ENCODE assay signal across 30 mouse cellular contexts in the genomic region with DNA sequence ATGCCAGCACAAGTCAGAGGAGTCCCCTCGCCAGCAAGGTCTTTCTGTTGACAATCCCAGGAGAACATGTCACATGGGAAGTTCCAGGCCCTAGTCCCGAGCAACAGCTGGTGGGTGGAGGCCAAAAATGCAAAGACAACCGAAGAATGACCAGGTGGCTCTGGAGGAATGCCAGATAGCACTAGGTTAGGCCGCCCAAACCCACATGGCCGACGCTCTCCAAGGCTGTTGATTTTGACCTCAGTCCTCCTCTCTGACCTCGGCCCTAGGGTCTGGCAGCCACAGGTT.
DNase-seq lines count a peak whose midpoint lies in the region; ATAC-seq lines count a peak whose summit lies in the region.
"Had no signal": no experiment of that assay in that cellular context is flagged by ENCODE, and none has a peak within 500 bp of the region (broad histone marks: within the 10 kb centered on the region; RNA-seq: fewer than 3 reads in every experiment).

No protein-coding gene starts in this region.

- peak; percentile 33 for DNase-seq in forebrain, embryonic 11.5 days (ENCODE audit: low spot score)
- no peak for DNase-seq in forebrain, embryonic 10.5 days (ENCODE audit: extremely low spot score, low spot score)
- no peak for DNase-seq in hindbrain, embryonic 11.5 days (ENCODE audit: low spot score)
- DNase-seq in limb, embryonic 10.5 days (ENCODE audit: low spot score): no peak
- no peak for DNase-seq in c-Kit-positive CD71-positive TER-119-positive erythroid progenitor cells, embryonic 14.5 days (ENCODE audit: low spot score)
- DNase-seq: adrenal gland, adult 2 months; adrenal gland, postnatal 36 days; cerebellum, adult 8-10 months; gastrocnemius, postnatal 14 days; heart, postnatal 36 days; kidney, adult 8-10 months; kidney, postnatal 4 days; liver, postnatal 0 days; lung, postnatal 4 days; thymus, adult 2 months; thymus, postnatal 36 days had no signal

- WGBS in forebrain, embryonic 11.5 days: 86% methylated on average over 7 of the region's 7 CpGs
- 90% methylated on average over 7 of the region's 7 CpGs for WGBS in forebrain, embryonic 10.5 days
- 82% methylated on average over 7 of the region's 7 CpGs for WGBS in hindbrain, embryonic 13.5 days
- WGBS in hindbrain, embryonic 11.5 days: 84% methylated on average over 7 of the region's 7 CpGs
- WGBS in limb, embryonic 15.5 days: 64% methylated on average over 7 of the region's 7 CpGs
- WGBS in limb, embryonic 10.5 days: 87% methylated on average over 7 of the region's 7 CpGs

- no peaks in the 10 kb centered on the region for H3K27me3 ChIP-seq in forebrain, embryonic 11.5 days (ENCODE audit: control insufficient read depth, insufficient read depth, low read length)
- H3K27me3 ChIP-seq in forebrain, embryonic 10.5 days (ENCODE audit: poor library complexity, severe bottlenecking): no peaks in the 10 kb centered on the region
- no peaks in the 10 kb centered on the region for H3K27me3 ChIP-seq in hindbrain, embryonic 13.5 days
- H3K27me3 ChIP-seq in hindbrain, embryonic 11.5 days (ENCODE audit: control insufficient read depth, insufficient read depth, low read length): no peaks in the 10 kb centered on the region
- H3K27me3 ChIP-seq in limb, embryonic 15.5 days: no peaks in the 10 kb centered on the region
- H3K27me3 ChIP-seq in limb, embryonic 10.5 days (ENCODE audit: low read depth, poor library complexity, severe bottlenecking): no peaks in the 10 kb centered on the region
- H3K27me3 ChIP-seq: limb, embryonic 13.5 days; liver, embryonic 12.5 days; midbrain, embryonic 12.5 days; neural tube, embryonic 13.5 days had no signal

- H3K27ac ChIP-seq in forebrain, embryonic 11.5 days (ENCODE audit: low read depth, low read length): no peak overlapping the region
- no peak overlapping the region for H3K27ac ChIP-seq in forebrain, embryonic 10.5 days
- H3K27ac ChIP-seq in hindbrain, embryonic 13.5 days: 0 out of 2 replicates have a peak overlapping the region, but pooled peaks have one; percentile 62
- H3K27ac ChIP-seq in hindbrain, embryonic 11.5 days (ENCODE audit: low read depth, low read length): no peak overlapping the region
- H3K27ac ChIP-seq in limb, embryonic 15.5 days: peak overlapping the region; percentile 73
- H3K27ac ChIP-seq in limb, embryonic 10.5 days: no peak overlapping the region
- H3K27ac ChIP-seq: heart, embryonic 10.5 days; kidney, postnatal 0 days; limb, embryonic 13.5 days; liver, embryonic 12.5 days; midbrain, embryonic 12.5 days had no signal

- no peaks in the 10 kb centered on the region for H3K9me3 ChIP-seq in forebrain, embryonic 11.5 days (ENCODE audit: control insufficient read depth, low read length)
- peaks cover 5% of the 10 kb centered on the region; the same call in 1 of the 2 replicates for H3K9me3 ChIP-seq in forebrain, embryonic 10.5 days
- no peaks in the 10 kb centered on the region for H3K9me3 ChIP-seq in hindbrain, embryonic 13.5 days
- H3K9me3 ChIP-seq in hindbrain, embryonic 11.5 days (ENCODE audit: control insufficient read depth, low read length): no peaks in the 10 kb centered on the region
- H3K9me3 ChIP-seq in limb, embryonic 15.5 days: no peaks in the 10 kb centered on the region
- no peaks in the 10 kb centered on the region for H3K9me3 ChIP-seq in limb, embryonic 10.5 days (replicated peaks)
- H3K9me3 ChIP-seq: heart, embryonic 10.5 days; limb, embryonic 13.5 days; liver, embryonic 12.5 days; midbrain, embryonic 12.5 days; neural tube, embryonic 13.5 days had no signal

- no peak overlapping the region for H3K4me3 ChIP-seq in forebrain, embryonic 11.5 days (ENCODE audit: low read depth, low read length)
- no peak overlapping the region for H3K4me3 ChIP-seq in forebrain, embryonic 10.5 days
- no peak overlapping the region for H3K4me3 ChIP-seq in hindbrain, embryonic 13.5 days
- H3K4me3 ChIP-seq in hindbrain, embryonic 11.5 days (ENCODE audit: low read depth, low read length): no peak overlapping the region
- no peak overlapping the region for H3K4me3 ChIP-seq in limb, embryonic 15.5 days
- no peak overlapping the region for H3K4me3 ChIP-seq in limb, embryonic 10.5 days
- H3K4me3 ChIP-seq: erythroblast, embryonic 14.5 days; heart, embryonic 10.5 days; limb, embryonic 13.5 days; liver, embryonic 12.5 days; megakaryocyte, embryonic 14.5 days; midbrain, embryonic 12.5 days; myocyte; neural tube, embryonic 13.5 days had no signal

- H3K4me1 ChIP-seq in forebrain, embryonic 11.5 days (replicated peaks; ENCODE audit: control insufficient read depth, insufficient read depth, low read length): no peaks in the 10 kb centered on the region
- H3K4me1 ChIP-seq in forebrain, embryonic 10.5 days: no peaks in the 10 kb centered on the region
- H3K4me1 ChIP-seq in hindbrain, embryonic 13.5 days (replicated peaks): peaks cover 8% of the 10 kb centered on the region
- H3K4me1 ChIP-seq in hindbrain, embryonic 11.5 days (replicated peaks; ENCODE audit: control insufficient read depth, insufficient read depth, low read length): no peaks in the 10 kb centered on the region
- H3K4me1 ChIP-seq in limb, embryonic 15.5 days: peaks cover 10% of the 10 kb centered on the region
- peaks cover 4% of the 10 kb centered on the region; the same call in 1 of the 2 replicates for H3K4me1 ChIP-seq in limb, embryonic 10.5 days
- H3K4me1 ChIP-seq: heart, embryonic 10.5 days; liver, embryonic 12.5 days; megakaryocyte, embryonic 14.5 days had no signal

- H3K36me3 ChIP-seq in forebrain, embryonic 11.5 days (ENCODE audit: control insufficient read depth, insufficient read depth, low read length): no peaks in the 10 kb centered on the region
- no peaks in the 10 kb centered on the region for H3K36me3 ChIP-seq in forebrain, embryonic 10.5 days (replicated peaks)
- H3K36me3 ChIP-seq in hindbrain, embryonic 13.5 days: no peaks in the 10 kb centered on the region
- no peaks in the 10 kb centered on the region for H3K36me3 ChIP-seq in hindbrain, embryonic 11.5 days (ENCODE audit: control insufficient read depth, insufficient read depth, low read length)
- no peaks in the 10 kb centered on the region for H3K36me3 ChIP-seq in limb, embryonic 15.5 days
- H3K36me3 ChIP-seq in limb, embryonic 10.5 days: no peaks in the 10 kb centered on the region
- H3K36me3 ChIP-seq: heart, embryonic 10.5 days; limb, embryonic 13.5 days; liver, embryonic 12.5 days; midbrain, embryonic 12.5 days; neural tube, embryonic 13.5 days had no signal

- H3K9ac ChIP-seq in forebrain, embryonic 11.5 days (ENCODE audit: low read length): no peak overlapping the region
- H3K9ac ChIP-seq in hindbrain, embryonic 13.5 days: no peak overlapping the region
- no peak overlapping the region for H3K9ac ChIP-seq in hindbrain, embryonic 11.5 days (ENCODE audit: low read depth, low read length)
- H3K9ac ChIP-seq in limb, embryonic 15.5 days: no peak overlapping the region
- H3K9ac ChIP-seq: limb, embryonic 13.5 days; liver, embryonic 12.5 days; liver, postnatal 0 days; midbrain, embryonic 12.5 days; neural tube, embryonic 13.5 days had no signal

- no peak overlapping the region for H3K4me2 ChIP-seq in forebrain, embryonic 11.5 days (ENCODE audit: low read depth, low read length, severe bottlenecking)
- no peak overlapping the region for H3K4me2 ChIP-seq in hindbrain, embryonic 13.5 days
- no peak overlapping the region for H3K4me2 ChIP-seq in hindbrain, embryonic 11.5 days (replicated peaks; ENCODE audit: low read depth, low read length)
- H3K4me2 ChIP-seq in limb, embryonic 15.5 days: no peak overlapping the region
- H3K4me2 ChIP-seq: limb, embryonic 13.5 days; liver, embryonic 12.5 days; midbrain, embryonic 12.5 days; neural tube, embryonic 13.5 days had no signal

- no peak for ATAC-seq in forebrain, embryonic 11.5 days (replicated peaks; ENCODE audit: low FRiP score)
- ATAC-seq in hindbrain, embryonic 13.5 days (ENCODE audit: low FRiP score): no peak
- no peak for ATAC-seq in hindbrain, embryonic 11.5 days (ENCODE audit: low FRiP score)
- no peak for ATAC-seq in limb, embryonic 15.5 days (ENCODE audit: insufficient number of reproducible peaks, low FRiP score, low TSS enrichment, low read depth)
- ATAC-seq: activated CD4-positive, CD25-positive, alpha-beta regulatory T cell, adult 4 months; CD4-positive, CD25-positive, alpha-beta regulatory T cell, adult 4 months; intestine, embryonic 16.5 days; liver, embryonic 12.5 days; liver, postnatal 0 days had no signal

Comparison
In these comparisons a context has a peak if more than half of its experiments do, and no peak if none do; other contexts are left out.
1. H3K27ac ChIP-seq: peak in hindbrain, embryonic 13.5 days (single experiment) and limb, embryonic 15.5 days (single experiment); none in forebrain, embryonic 11.5 days (single experiment), forebrain, embryonic 10.5 days (single experiment), hindbrain, embryonic 11.5 days (single experiment) and limb, embryonic 10.5 days (single experiment).